Mouse (Mus musculus) embryonic facial prominence, embryonic 13.5 days (tissue): ENCODE data around the gene Arhgap10. TPM values are rescaled to one million over a fixed set of nuclear protein-coding genes. Genes with fewer than 3 reads are reported as not detected.

Experiments
- ATAC-seq: fragments of 200-750 bp; cut with Nextera tagmentation; 2 replicates; pipeline ENCODE4 v1.8.0; 2017; ENCODE audit warnings: low read depth; ENCODE audit not compliant: insufficient number of reproducible peaks, insufficient read depth, low FRiP score, low TSS enrichment
- H3K27ac ChIP-seq: fragments of 300-500 bp; sonication (generic); 2 replicates; pipeline ENCODE4 v1.5.1; 2015; ENCODE audit warnings: moderate library complexity, mild to moderate bottlenecking, inconsistent platforms
- H3K27me3 ChIP-seq: fragments of 300-500 bp; sonication (generic); 2 replicates; pipeline ENCODE4 v1.6.1; 2015; ENCODE audit warnings: mild to moderate bottlenecking, inconsistent platforms
- H3K36me3 ChIP-seq: fragments of 300-500 bp; sonication (generic); 2 replicates; pipeline ENCODE4 v1.6.1; 2015; ENCODE audit warnings: mild to moderate bottlenecking, inconsistent platforms
- H3K4me1 ChIP-seq: fragments of 300-500 bp; sonication (generic); 2 replicates; pipeline ENCODE4 v1.6.1; 2015; ENCODE audit warnings: inconsistent platforms
- H3K4me2 ChIP-seq: fragments of 300-500 bp; sonication (generic); 2 replicates; pipeline ENCODE4 v1.6.1; 2015; ENCODE audit warnings: moderate library complexity, mild to moderate bottlenecking, inconsistent platforms
- H3K4me3 ChIP-seq: fragments of 300-500 bp; sonication (generic); 2 replicates; pipeline ENCODE4 v1.5.1; 2015; ENCODE audit warnings: mild to moderate bottlenecking, inconsistent platforms
- H3K9ac ChIP-seq: fragments of 300-500 bp; sonication (generic); 2 replicates; pipeline ENCODE4 v1.6.1; 2015; ENCODE audit warnings: mild to moderate bottlenecking, inconsistent platforms
- H3K9me3 ChIP-seq: fragments of 300-500 bp; sonication (generic); 2 replicates; pipeline ENCODE4 v1.6.1; 2016; ENCODE audit warnings: inconsistent platforms
- WGBS: fragments of 180-500 bp; shearing (Covaris S2); methylation state at CpG from one replicate; pipeline ENCODE4 v1.1.7; 2015; ENCODE audit warnings: mixed read lengths; 5-methylcytosine and 5-hydroxymethylcytosine counted together
- polyA plus RNA-seq: library from polyadenylated mRNA; unstranded; fragments of >200 nt; fragmentation: Nextera tagmentation; extraction: Ambion mirVana; gene quantifications from 2 replicates; pipeline ENCODE4 v1.2.1, GENCODE M21; 2015

The Arhgap10 gene
- polyA plus RNA-seq, 1 experiment from 2014 or later: 31.5 TPM

DNA sequence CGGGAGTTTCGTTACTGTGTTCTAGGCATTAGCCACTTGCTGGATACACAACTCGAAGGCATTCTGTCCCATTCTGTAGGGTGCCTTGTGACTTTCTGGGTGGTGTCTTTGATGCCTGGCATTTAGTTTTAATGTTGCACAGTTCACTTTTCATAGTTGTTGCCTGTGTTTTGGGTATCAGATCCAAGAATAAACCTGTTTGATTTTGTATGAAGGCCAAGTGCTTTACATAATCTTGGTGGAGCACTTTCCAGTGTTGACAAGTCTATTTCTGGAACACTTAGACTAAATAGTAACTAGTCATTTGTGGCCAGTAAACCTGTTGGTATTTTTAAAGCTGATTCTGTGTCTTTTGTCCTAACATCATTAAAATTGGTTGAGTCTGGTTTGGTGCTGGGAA lies 285.3 kb downstream of the Arhgap10 start:
- 88% methylated on average over 3 of the region's 3 CpGs for WGBS
- Histone ChIP-seq H3K36me3 (no peaks in the 10 kb centered on the region), H3K4me2 (no peak overlapping the region), H3K27me3 (no peaks in the 10 kb centered on the region), H3K4me1 (0 out of 2 replicates have a peak, but pooled peaks cover 4% of the 10 kb centered on the region), H3K27ac (no peak overlapping the region), H3K9ac (no peak overlapping the region), H3K4me3 (no peak overlapping the region), H3K9me3 (no peaks in the 10 kb centered on the region)
- ATAC-seq: no peak

- no peak overlapping the region for H3K4me2 ChIP-seq
- H3K9ac ChIP-seq: no peak overlapping the region
- WGBS: 71% methylated on average over 6 of the region's 6 CpGs
- no peaks in the 10 kb centered on the region for H3K36me3 ChIP-seq
- H3K27me3 ChIP-seq: no peaks in the 10 kb centered on the region
- no peak overlapping the region for H3K27ac ChIP-seq
- H3K9me3 ChIP-seq: no peaks in the 10 kb centered on the region
- 0 out of 2 replicates have a peak, but pooled peaks cover 4% of the 10 kb centered on the region for H3K4me1 ChIP-seq
- ATAC-seq: no peak
- H3K4me3 ChIP-seq: no peak overlapping the region
These were observed 285.9 kb downstream of the Arhgap10 start for GRCm38 (mm10) chr8:77231834-77232233.

DNA sequence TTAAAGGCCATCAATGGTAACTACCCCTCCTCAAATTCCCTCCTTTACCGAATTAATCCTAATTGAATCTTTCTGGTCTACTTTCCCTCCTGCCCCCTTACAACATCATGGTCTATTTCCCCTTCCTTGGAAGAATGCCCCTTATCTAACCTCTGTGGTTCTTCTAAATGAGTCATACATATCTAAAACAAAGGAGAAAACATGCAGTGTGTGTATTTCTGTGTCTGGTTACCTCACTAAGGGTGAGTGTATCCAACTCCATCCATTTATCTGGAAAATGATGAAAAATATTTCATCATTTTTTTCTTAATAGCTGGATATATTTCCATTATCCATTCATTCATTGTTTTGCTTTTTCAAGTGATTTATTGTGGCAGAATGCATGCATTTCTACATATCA lies 286.5 kb downstream of the Arhgap10 start:
- no peaks in the 10 kb centered on the region for H3K36me3 ChIP-seq
- H3K4me1 ChIP-seq: 0 out of 2 replicates have a peak, but pooled peaks cover 4% of the 10 kb centered on the region
- H3K27me3 ChIP-seq: no peaks in the 10 kb centered on the region
- H3K4me3 ChIP-seq: no peak overlapping the region
- ATAC-seq: no peak
- 50% methylated on average over 1 of the region's 1 CpGs for WGBS
- H3K9me3 ChIP-seq: no peaks in the 10 kb centered on the region
- no peak overlapping the region for H3K27ac ChIP-seq
- H3K4me2 ChIP-seq: no peak overlapping the region
- H3K9ac ChIP-seq: no peak overlapping the region

DNA sequence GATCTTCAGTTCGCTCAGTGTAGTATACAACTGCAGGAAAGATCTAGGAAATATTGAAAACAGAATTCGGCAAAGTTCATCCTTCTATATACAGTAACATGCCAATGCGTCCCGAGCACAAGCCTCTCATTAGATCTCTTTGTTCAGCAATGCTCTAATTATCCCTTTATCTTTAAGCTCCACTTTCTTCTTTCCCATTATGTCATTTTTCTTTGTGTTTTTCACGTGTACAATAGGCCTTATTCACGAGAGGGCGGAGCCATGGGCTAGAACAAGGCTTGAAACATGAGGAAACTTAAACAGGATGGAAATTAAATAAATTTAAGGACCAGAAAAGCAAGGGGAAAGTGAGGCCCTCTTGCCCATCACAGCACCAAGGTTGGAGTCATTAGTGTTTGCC lies 289.1 kb downstream of the Arhgap10 start:
- H3K9me3 ChIP-seq: no peaks in the 10 kb centered on the region
- 76% methylated on average over 7 of the region's 7 CpGs for WGBS
- no peak overlapping the region for H3K9ac ChIP-seq
- H3K27me3 ChIP-seq: no peaks in the 10 kb centered on the region
- no peak overlapping the region for H3K27ac ChIP-seq
- H3K4me1 ChIP-seq: 0 out of 2 replicates have a peak, but pooled peaks cover 4% of the 10 kb centered on the region
- H3K36me3 ChIP-seq: no peaks in the 10 kb centered on the region
- H3K4me2 ChIP-seq: no peak overlapping the region
- H3K4me3 ChIP-seq: no peak overlapping the region
- ATAC-seq: no peak

- H3K27ac ChIP-seq: no peak overlapping the region
- no peaks in the 10 kb centered on the region for H3K27me3 ChIP-seq
- H3K9ac ChIP-seq: no peak overlapping the region
- H3K4me1 ChIP-seq: 0 out of 2 replicates have a peak, but pooled peaks cover 7% of the 10 kb centered on the region
- H3K4me3 ChIP-seq: no peak overlapping the region
- H3K9me3 ChIP-seq: no peaks in the 10 kb centered on the region
- H3K36me3 ChIP-seq: no peaks in the 10 kb centered on the region
- 84% methylated on average over 5 of the region's 5 CpGs for WGBS
- no peak for ATAC-seq
- H3K4me2 ChIP-seq: no peak overlapping the region
These were observed 290.0 kb downstream of the Arhgap10 start for GRCm38 (mm10) chr8:77227742-77228141.

DNA sequence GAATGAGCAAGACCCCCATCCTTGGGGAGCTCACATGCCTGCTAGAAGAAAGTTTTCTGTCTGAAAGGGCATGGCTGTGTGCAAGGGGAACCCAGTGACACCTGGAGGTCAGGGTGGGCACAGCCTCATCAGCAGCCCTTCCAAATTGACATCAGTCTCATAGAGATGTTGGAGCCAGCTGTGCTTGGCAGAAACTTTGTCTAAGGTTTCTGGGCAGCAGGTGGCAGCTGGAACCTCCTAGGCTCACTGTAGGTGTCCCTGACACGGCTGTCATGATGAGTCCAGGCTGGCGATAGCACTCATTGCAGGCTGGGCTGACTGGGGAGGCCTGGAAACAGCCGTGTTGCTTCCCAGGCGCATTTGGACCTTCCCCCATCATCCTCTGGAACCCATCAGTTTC lies 294.6 kb downstream of the Arhgap10 start:
- Histone ChIP-seq H3K27ac (no peak overlapping the region), H3K27me3 (no peaks in the 10 kb centered on the region), H3K4me1 (0 out of 2 replicates have a peak, but pooled peaks cover 7% of the 10 kb centered on the region), H3K4me2 (no peak overlapping the region), H3K4me3 (no peak overlapping the region), H3K36me3 (no peaks in the 10 kb centered on the region), H3K9ac (no peak overlapping the region), H3K9me3 (no peaks in the 10 kb centered on the region)
- no peak for ATAC-seq
- WGBS: 74% methylated on average over 4 of the region's 4 CpGs

DNA sequence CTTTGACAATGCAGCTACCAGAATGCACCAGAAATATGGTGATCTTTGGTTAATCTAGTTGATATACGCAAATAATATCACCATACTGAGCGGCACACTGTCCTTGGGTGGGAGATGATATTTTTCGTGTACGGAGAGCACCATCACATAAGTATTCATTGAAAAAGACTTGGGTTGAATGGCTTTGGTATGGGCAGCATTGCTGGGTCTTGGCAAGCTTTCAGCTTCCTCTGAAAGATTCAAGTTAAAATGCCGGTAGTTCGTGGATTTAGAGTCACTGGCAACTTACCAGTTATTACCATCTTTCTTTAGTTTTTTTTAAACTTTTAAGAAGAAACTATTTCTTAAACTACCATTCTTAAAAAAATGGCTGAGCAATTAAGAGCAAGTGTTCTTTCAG lies 302.6 kb downstream of the Arhgap10 start:
- ATAC-seq: no peak

DNA sequence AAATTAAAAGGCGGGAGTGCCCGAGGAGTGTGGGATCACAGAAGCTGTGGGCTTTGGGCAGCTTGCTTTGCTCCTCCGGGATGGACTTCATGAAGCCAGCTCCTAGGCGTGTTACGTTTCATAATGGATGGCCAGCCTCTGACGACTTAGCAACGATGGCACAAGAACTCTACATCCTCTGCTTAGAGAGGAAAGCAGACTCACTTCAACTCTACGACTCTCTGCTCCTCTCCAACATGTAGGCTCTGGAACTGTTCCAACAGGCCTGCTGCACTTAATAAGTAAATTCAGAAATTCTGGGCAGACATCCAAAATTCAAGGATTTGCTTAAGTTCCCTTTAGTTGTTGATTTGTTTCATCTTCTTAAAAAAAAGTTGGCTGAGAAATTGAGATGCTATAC lies 303.1 kb downstream of the Arhgap10 start:
- Histone ChIP-seq H3K4me2 (peak overlapping the region; percentile 37), H3K4me3 (no peak overlapping the region), H3K4me1 (peaks cover 31% of the 10 kb centered on the region), H3K9ac (no peak overlapping the region), H3K36me3 (no peaks in the 10 kb centered on the region), H3K27ac (peak overlapping the region; percentile 84), H3K27me3 (no peaks in the 10 kb centered on the region), H3K9me3 (no peaks in the 10 kb centered on the region)
- 45% methylated on average over 8 of the region's 8 CpGs for WGBS
- 0 out of 2 replicates have a peak, but pooled peaks have one; percentile 59 for ATAC-seq

More for the DNA sequence above, 302.6 kb downstream of the Arhgap10 start:
- H3K9ac ChIP-seq: no peak overlapping the region
- H3K9me3 ChIP-seq: no peaks in the 10 kb centered on the region
- H3K27ac ChIP-seq: no peak overlapping the region
- H3K36me3 ChIP-seq: no peaks in the 10 kb centered on the region
- peaks cover 30% of the 10 kb centered on the region for H3K4me1 ChIP-seq
- H3K4me2 ChIP-seq: no peak overlapping the region
- H3K27me3 ChIP-seq: no peaks in the 10 kb centered on the region
- WGBS: 53% methylated on average over 6 of the region's 6 CpGs
- H3K4me3 ChIP-seq: no peak overlapping the region

GRCm38 (mm10) chr8:77213893-77214464 lies 303.8 kb downstream of the Arhgap10 start:
- H3K4me3 ChIP-seq: no peak overlapping the region
- no peak overlapping the region for H3K9ac ChIP-seq
- ATAC-seq: no peak
- H3K4me1 ChIP-seq: peaks cover 31% of the 10 kb centered on the region
- H3K27me3 ChIP-seq: no peaks in the 10 kb centered on the region
- no peaks in the 10 kb centered on the region for H3K36me3 ChIP-seq
- peak overlapping the region; percentile 37 for H3K4me2 ChIP-seq
- H3K9me3 ChIP-seq: no peaks in the 10 kb centered on the region
- 28% methylated on average over 3 of the region's 3 CpGs for WGBS
- peak overlapping the region; percentile 84 for H3K27ac ChIP-seq

GRCm38 (mm10) chr8:77209297-77209696 lies 308.5 kb downstream of the Arhgap10 start:
- H3K9ac ChIP-seq: no peak overlapping the region
- H3K9me3 ChIP-seq: no peaks in the 10 kb centered on the region
- no peak overlapping the region for H3K4me2 ChIP-seq
- 91% methylated on average over 3 of the region's 3 CpGs for WGBS
- H3K36me3 ChIP-seq: no peaks in the 10 kb centered on the region
- peaks cover 20% of the 10 kb centered on the region for H3K4me1 ChIP-seq
- H3K27me3 ChIP-seq: no peaks in the 10 kb centered on the region
- H3K27ac ChIP-seq: no peak overlapping the region
- no peak overlapping the region for H3K4me3 ChIP-seq
- no peak for ATAC-seq
